Mouse (Mus musculus) right cerebral cortex, postnatal 14 days (tissue): ENCODE results near the gene Memo1.
"Not testable (repeated sequence)": the region's sequence is repeated elsewhere in the genome, so short reads cannot be mapped to it uniquely, and the experiment has no call there.

Source experiments
- DNase-seq: peaks from one replicate; pipeline ENCODE4 v3.0.0; 2022

The Memo1 gene

GRCm38 (mm10) chr17:74242788-74243187 lies 52.5 kb downstream of the Memo1 start:
- no peak for DNase-seq

- DNase-seq = no peak
These were observed 55.0 kb downstream of the Memo1 start for GRCm38 (mm10) chr17:74240322-74240721.

- DNase-seq = no peak
These were observed 67.1 kb downstream of the Memo1 start for GRCm38 (mm10) chr17:74228131-74228759.

GRCm38 (mm10) chr17:74217304-74217703 lies 78.0 kb downstream of the Memo1 start:
- no peak for DNase-seq

GRCm38 (mm10) chr17:74212831-74213524 lies 82.3 kb downstream of the Memo1 start:
- DNase-seq = not testable (repeated sequence)

GRCm38 (mm10) chr17:74209143-74209908 lies 86.0 kb downstream of the Memo1 start:
- DNase-seq = no peak

- no peak for DNase-seq
These were observed 99.4 kb downstream of the Memo1 start for GRCm38 (mm10) chr17:74195943-74196342.

GRCm38 (mm10) chr17:74194755-74195154 lies 100.6 kb downstream of the Memo1 start:
- DNase-seq = no peak

GRCm38 (mm10) chr17:74193463-74193862 lies 101.9 kb downstream of the Memo1 start:
- DNase-seq = no peak

GRCm38 (mm10) chr17:74191446-74191845 lies 103.9 kb downstream of the Memo1 start:
- DNase-seq = no peak

- DNase-seq = no peak
These were observed 109.1 kb downstream of the Memo1 start for GRCm38 (mm10) chr17:74186197-74186596.

GRCm38 (mm10) chr17:74184739-74185138 lies 110.6 kb downstream of the Memo1 start:
- no peak for DNase-seq

GRCm38 (mm10) chr17:74180889-74181288 lies 114.4 kb downstream of the Memo1 start:
- no peak for DNase-seq

- DNase-seq = not testable (repeated sequence)
These were observed 115.7 kb downstream of the Memo1 start for GRCm38 (mm10) chr17:74179640-74180039.

GRCm38 (mm10) chr17:74173726-74174125 lies 121.6 kb downstream of the Memo1 start:
- no peak for DNase-seq

- no peak for DNase-seq
These were observed 122.5 kb downstream of the Memo1 start for GRCm38 (mm10) chr17:74172834-74173233.

- peak; percentile 15 for DNase-seq
These were observed 135.9 kb downstream of the Memo1 start for GRCm38 (mm10) chr17:74159443-74159894.

GRCm38 (mm10) chr17:74158161-74158560 lies 137.2 kb downstream of the Memo1 start:
- no peak for DNase-seq
